Mouse (Mus musculus): Measurements from ENCODE around the gene E2f2.

The E2f2 gene

DNA sequence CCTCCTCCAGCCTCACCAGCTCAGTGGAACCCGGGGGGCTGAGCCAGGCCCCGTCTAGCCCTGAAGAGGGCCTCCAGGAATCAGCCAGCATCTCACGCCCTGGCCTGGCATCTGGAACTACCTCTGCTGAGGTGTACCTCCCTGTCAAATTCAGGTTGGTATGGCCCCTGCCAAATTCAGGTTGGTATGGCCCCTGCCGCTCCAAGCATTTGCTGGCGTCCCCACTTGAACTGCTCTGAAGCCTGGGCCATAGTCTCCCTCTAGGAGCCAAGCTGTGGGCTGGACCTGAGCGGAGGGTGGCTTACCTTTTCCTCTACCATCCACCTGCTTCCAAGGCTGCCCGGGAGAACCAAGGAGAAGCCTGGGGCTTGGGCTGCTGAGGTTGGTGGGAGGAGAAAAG lies 70.5 kb downstream of the E2f2 start:
- no peak for DNase-seq (ENCODE audit: low spot score)

DNA sequence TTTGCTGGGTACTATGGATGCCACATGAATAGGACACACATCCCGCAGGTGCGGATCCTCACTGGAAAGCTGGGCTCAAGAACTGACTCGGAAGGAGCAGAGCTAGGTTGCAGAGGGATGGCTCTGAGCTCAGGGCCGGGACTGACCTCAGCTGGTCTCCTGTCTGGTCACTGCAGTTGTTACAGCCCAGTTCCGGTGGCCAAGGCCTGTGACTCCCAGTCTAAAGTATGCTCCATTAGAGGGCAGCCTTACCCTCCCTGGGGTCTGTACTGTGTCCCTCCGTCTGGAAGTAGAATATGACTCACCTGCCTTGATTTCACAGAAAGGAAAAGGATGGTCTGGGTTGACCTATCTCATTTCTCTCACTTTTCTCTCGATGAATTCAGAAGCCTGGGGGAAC lies 72.0 kb downstream of the E2f2 start:
- no peak for DNase-seq (ENCODE audit: low spot score)

All from ovary, adult 18-20 months (tissue).